Mouse (Mus musculus) midbrain, embryonic 10.5 days (tissue): ENCODE data around the gene Thoc7. TPM values are rescaled to one million over a fixed set of nuclear protein-coding genes. Genes with fewer than 3 reads are reported as not detected.
"Not testable (repeated sequence)": the region's sequence is repeated elsewhere in the genome, so short reads cannot be mapped to it uniquely, and the experiment has no call there.

ENCODE experiments used
- DNase-seq: peaks from one replicate; pipeline ENCODE4 v3.0.0-alpha.2; 2017; ENCODE audit warnings: low spot score
- H3K27ac ChIP-seq: fragments of 300-500 bp; sonication (generic); replicated peaks from 2 replicates; pipeline ENCODE4 v1.5.1; 2016; ENCODE audit warnings: mild to moderate bottlenecking
- H3K27me3 ChIP-seq: fragments of 300-500 bp; sonication (generic); 2 replicates; pipeline ENCODE4 v1.6.1; 2016; ENCODE audit warnings: low read depth, mild to moderate bottlenecking; ENCODE audit not compliant: poor library complexity, severe bottlenecking
- H3K36me3 ChIP-seq: fragments of 300-500 bp; sonication (generic); 2 replicates; pipeline ENCODE4 v1.6.1; 2016; ENCODE audit warnings: mild to moderate bottlenecking, moderate library complexity
- H3K4me1 ChIP-seq: fragments of 300-500 bp; sonication (generic); 2 replicates; pipeline ENCODE4 v1.6.1; 2016
- H3K4me3 ChIP-seq: fragments of 300-500 bp; sonication (generic); 2 replicates; pipeline ENCODE4 v1.5.1; 2016; ENCODE audit warnings: mild to moderate bottlenecking, moderate library complexity
- H3K9me3 ChIP-seq: fragments of 300-500 bp; sonication (generic); replicated peaks from 2 replicates; pipeline ENCODE4 v1.6.1; 2016; ENCODE audit warnings: mild to moderate bottlenecking
- WGBS: fragments of 180-500 bp; shearing (Covaris S2); methylation state at CpG from one replicate; pipeline ENCODE4 v1.1.7; 2016; 5-methylcytosine and 5-hydroxymethylcytosine counted together
- polyA plus RNA-seq: library from polyadenylated mRNA; unstranded; fragments of >200 nt; fragmentation: Nextera tagmentation; extraction: Ambion mirVana; gene quantifications from 2 replicates; pipeline ENCODE4 v1.2.1, GENCODE M21; 2016

The Thoc7 gene
- polyA plus RNA-seq, 1 experiment from 2014 or later, result 235 TPM

GRCm38 (mm10) chr14:13967607-13968006 is 6.0 kb upstream of the Thoc7 start:
- H3K27ac ChIP-seq, result no peak overlapping the region
- WGBS, result 24% methylated on average over 1 of the region's 1 CpGs
- no peaks in the 10 kb centered on the region for H3K36me3 ChIP-seq

GRCm38 (mm10) chr14:13963527-13963926 is 1.9 kb upstream of the Thoc7 start:
- Histone ChIP-seq H3K36me3 (no peaks in the 10 kb centered on the region), H3K9me3 (no peaks in the 10 kb centered on the region), H3K4me3 (no peak overlapping the region), H3K4me1 (peaks cover 21% of the 10 kb centered on the region), H3K27me3 (no peaks in the 10 kb centered on the region), H3K27ac (no peak overlapping the region)
- no peak for DNase-seq
- WGBS, result 87% methylated on average over 1 of the region's 1 CpGs

More at GRCm38 (mm10) chr14:13967607-13968006, 6.0 kb upstream of the Thoc7 start:
- H3K27me3 ChIP-seq, result no peaks in the 10 kb centered on the region
- H3K4me1 ChIP-seq, result 0 out of 2 replicates have a peak, but pooled peaks cover 4% of the 10 kb centered on the region
- no peak for DNase-seq
- H3K4me3 ChIP-seq, result no peak overlapping the region
- no peaks in the 10 kb centered on the region for H3K9me3 ChIP-seq

GRCm38 (mm10) chr14:13962476-13962875 is 824 bp upstream of the Thoc7 start:
- WGBS, result 89% methylated on average over 6 of the region's 6 CpGs
- Histone ChIP-seq H3K4me1 (peaks cover 21% of the 10 kb centered on the region), H3K27ac (no peak overlapping the region), H3K4me3 (no peak overlapping the region), H3K9me3 (no peaks in the 10 kb centered on the region), H3K27me3 (no peaks in the 10 kb centered on the region), H3K36me3 (peaks cover 3% of the 10 kb centered on the region; the same call in 1 of the 2 replicates)
- DNase-seq, result no peak

GRCm38 (mm10) chr14:13960482-13961325 is 948 bp downstream of the Thoc7 start:
- 0 out of 2 replicates have a peak, but pooled peaks cover 3% of the 10 kb centered on the region for H3K9me3 ChIP-seq
- peak; percentile 73 for DNase-seq
- WGBS, result under 1% methylated on average over 75 of the region's 75 CpGs

GRCm38 (mm10) chr14:13960079-13960478 is 1.6 kb downstream of the Thoc7 start:
- peak; percentile 44 for DNase-seq
- peaks cover 24% of the 10 kb centered on the region for H3K36me3 ChIP-seq

More at GRCm38 (mm10) chr14:13960482-13961325, 948 bp downstream of the Thoc7 start:
- Histone ChIP-seq H3K36me3 (peaks cover 18% of the 10 kb centered on the region), H3K27ac (peak overlapping the region; percentile 100), H3K4me3 (peak overlapping the region; percentile 92), H3K4me1 (peaks cover 21% of the 10 kb centered on the region), H3K27me3 (no peaks in the 10 kb centered on the region)

GRCm38 (mm10) chr14:13952151-13952550 is 9.5 kb downstream of the Thoc7 start:
- H3K27ac ChIP-seq, H3K4me1 ChIP-seq, H3K9me3 ChIP-seq, H3K4me3 ChIP-seq, H3K27me3 ChIP-seq, DNase-seq: not testable (repeated sequence)
- peaks cover 94% of the 10 kb centered on the region for H3K36me3 ChIP-seq
- WGBS, result 95% methylated on average over 3 of the region's 3 CpGs

More at GRCm38 (mm10) chr14:13960079-13960478, 1.6 kb downstream of the Thoc7 start:
- peak overlapping the region; percentile 100 for H3K27ac ChIP-seq
- 0% methylated on average over 9 of the region's 9 CpGs for WGBS
- H3K9me3 ChIP-seq, result 0 out of 2 replicates have a peak, but pooled peaks cover 3% of the 10 kb centered on the region
- peak overlapping the region; percentile 92 for H3K4me3 ChIP-seq
- no peaks in the 10 kb centered on the region for H3K27me3 ChIP-seq
- H3K4me1 ChIP-seq, result peaks cover 21% of the 10 kb centered on the region

GRCm38 (mm10) chr14:13950401-13950800 is 11.3 kb downstream of the Thoc7 start:
- Histone ChIP-seq H3K9me3 (no peaks in the 10 kb centered on the region), H3K4me1 (no peaks in the 10 kb centered on the region), H3K4me3 (no peak overlapping the region), H3K27me3 (no peaks in the 10 kb centered on the region), H3K36me3 (peaks cover 85% of the 10 kb centered on the region), H3K27ac (no peak overlapping the region)
- DNase-seq, result no peak

- Histone ChIP-seq H3K27me3 (no peaks in the 10 kb centered on the region), H3K27ac (no peak overlapping the region), H3K36me3 (peaks cover 67% of the 10 kb centered on the region), H3K4me1 (no peaks in the 10 kb centered on the region), H3K9me3 (no peaks in the 10 kb centered on the region), H3K4me3 (no peak overlapping the region)
- 94% methylated on average over 7 of the region's 7 CpGs for WGBS
- no peak for DNase-seq
These were observed 13.3 kb downstream of the Thoc7 start for GRCm38 (mm10) chr14:13948345-13948744.

GRCm38 (mm10) chr14:13944686-13945085 is 17.0 kb downstream of the Thoc7 start:
- Histone ChIP-seq H3K27me3 (no peaks in the 10 kb centered on the region), H3K4me1 (no peaks in the 10 kb centered on the region), H3K36me3 (peaks cover 31% of the 10 kb centered on the region), H3K9me3 (no peaks in the 10 kb centered on the region), H3K27ac (no peak overlapping the region), H3K4me3 (no peak overlapping the region)
- WGBS, result 90% methylated on average over 4 of the region's 4 CpGs
- DNase-seq, result no peak

- Histone ChIP-seq H3K27ac (no peak overlapping the region; the same call in 1 of the 2 replicates), H3K9me3 (peaks cover 21% of the 10 kb centered on the region), H3K36me3 (no peaks in the 10 kb centered on the region), H3K4me3 (no peak overlapping the region; the same call in 1 of the 2 replicates), H3K27me3 (no peaks in the 10 kb centered on the region), H3K4me1 (peaks cover 8% of the 10 kb centered on the region)
- WGBS, result 49% methylated on average over 5 of the region's 5 CpGs
- DNase-seq, result no peak
These were observed 27.6 kb downstream of the Thoc7 start for GRCm38 (mm10) chr14:13934052-13934371.

GRCm38 (mm10) chr14:13933290-13934051 is 28.2 kb downstream of the Thoc7 start:
- WGBS, result 36% methylated on average over 31 of the region's 31 CpGs
- Histone ChIP-seq H3K4me1 (peaks cover 8% of the 10 kb centered on the region), H3K36me3 (no peaks in the 10 kb centered on the region), H3K27ac (peak overlapping the region; percentile 68), H3K9me3 (peaks cover 21% of the 10 kb centered on the region), H3K27me3 (no peaks in the 10 kb centered on the region), H3K4me3 (peak overlapping the region; percentile 42)
- DNase-seq, result no peak

- Histone ChIP-seq H3K27ac (no peak overlapping the region), H3K36me3 (no peaks in the 10 kb centered on the region), H3K4me1 (peaks cover 6% of the 10 kb centered on the region; the same call in 1 of the 2 replicates), H3K27me3 (no peaks in the 10 kb centered on the region), H3K4me3 (no peak overlapping the region), H3K9me3 (no peaks in the 10 kb centered on the region)
- peak; percentile 47 for DNase-seq
- 46% methylated on average over 3 of the region's 3 CpGs for WGBS
These were observed 44.0 kb downstream of the Thoc7 start for GRCm38 (mm10) chr14:13917630-13918029.
